Mouse (Mus musculus) erythroblast, embryonic 14.5 days (primary cell): ENCODE results near the gene Znfx1. TPM values are rescaled to one million over a fixed set of nuclear protein-coding genes. Genes with fewer than 3 reads are reported as not detected.

ENCODE experiments used
- H3K27me3 ChIP-seq: 2 replicates; pipeline ENCODE4 v1.6.1; 2012; ENCODE audit warnings: inconsistent platforms; ENCODE audit not compliant: control insufficient read depth
- H3K36me3 ChIP-seq: 2 replicates; pipeline ENCODE4 v1.6.1; 2012; ENCODE audit warnings: mild to moderate bottlenecking, inconsistent platforms; ENCODE audit not compliant: control insufficient read depth
- H3K4me1 ChIP-seq: 2 replicates; pipeline ENCODE4 v1.6.1; 2012; ENCODE audit warnings: inconsistent platforms; ENCODE audit not compliant: control insufficient read depth
- H3K4me3 ChIP-seq: replicated peaks from 2 replicates; pipeline ENCODE3; 2012; ENCODE audit warnings: moderate library complexity, mild to moderate bottlenecking, inconsistent platforms
- H3K9me3 ChIP-seq: 2 replicates; pipeline ENCODE4 v1.6.1; 2012; ENCODE audit warnings: low read length, inconsistent platforms, mixed read lengths; ENCODE audit not compliant: control insufficient read depth
- GATA1 ChIP-seq: IDR thresholded peaks from 2 replicates; pipeline ENCODE4 v1.6.1; 2012; ENCODE audit warnings: low read length, inconsistent platforms, mixed read lengths
- TAL1 ChIP-seq: IDR thresholded peaks from 3 replicates; pipeline ENCODE4 v1.6.1; 2012; ENCODE audit warnings: low read length, inconsistent platforms, mixed read lengths
- polyA plus RNA-seq: library from polyadenylated mRNA; stranded (reverse); fragments of >175 nt; gene quantifications from 2 replicates; pipeline ENCODE4 v1.2.3, GENCODE M21; 2012

Gene Znfx1
- polyA plus RNA-seq, 1 experiment: 1.1 TPM

DNA sequence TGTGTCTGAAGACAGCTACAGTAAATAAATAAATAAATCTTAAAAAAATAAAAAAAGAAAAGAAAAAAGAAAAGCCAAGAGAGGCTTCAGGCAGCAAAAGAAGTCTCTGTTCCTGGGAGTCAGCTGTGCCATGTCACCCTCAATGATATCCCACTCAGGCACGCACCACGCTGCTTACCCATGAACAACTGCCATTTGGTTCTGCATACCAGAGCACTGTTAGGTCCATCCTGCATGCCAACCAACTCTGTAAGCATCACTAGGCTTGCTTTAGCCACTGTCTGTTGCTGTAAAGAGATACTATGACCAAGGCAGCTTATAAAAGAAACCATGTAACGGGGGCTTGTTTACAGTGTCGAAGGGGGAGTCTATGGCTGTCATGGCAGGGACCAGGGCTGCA, 13.5 kb upstream of the Znfx1 start:
- Histone ChIP-seq H3K4me1 (peaks cover 11% of the 10 kb centered on the region), H3K9me3 (peaks cover 6% of the 10 kb centered on the region), H3K36me3 (no peaks in the 10 kb centered on the region), H3K27me3 (no peaks in the 10 kb centered on the region; the same call in none of the 2 replicates), H3K4me3 (no peak overlapping the region)
- TF ChIP-seq GATA1 (no peak), TAL1 (no peak)

- Histone ChIP-seq H3K27me3 (peaks cover 6% of the 10 kb centered on the region), H3K9me3 (peaks cover 6% of the 10 kb centered on the region), H3K4me3 (no peak overlapping the region), H3K36me3 (no peaks in the 10 kb centered on the region), H3K4me1 (peaks cover 25% of the 10 kb centered on the region)
- TF ChIP-seq TAL1: no peak
- no peak for TF ChIP-seq GATA1
Observed at GRCm38 (mm10) chr2:167074587-167074986, 11.8 kb upstream of the Znfx1 start.

GRCm38 (mm10) chr2:167071641-167072601, 9.1 kb upstream of the Znfx1 start:
- no peak for TF ChIP-seq TAL1
- 0 out of 2 replicates have a peak, but pooled peaks have one; percentile 20 for TF ChIP-seq GATA1
- Histone ChIP-seq H3K27me3 (peaks cover 6% of the 10 kb centered on the region), H3K36me3 (peaks cover 7% of the 10 kb centered on the region), H3K4me3 (peak overlapping the region; percentile 61), H3K9me3 (peaks cover 6% of the 10 kb centered on the region), H3K4me1 (peaks cover 34% of the 10 kb centered on the region)

DNA sequence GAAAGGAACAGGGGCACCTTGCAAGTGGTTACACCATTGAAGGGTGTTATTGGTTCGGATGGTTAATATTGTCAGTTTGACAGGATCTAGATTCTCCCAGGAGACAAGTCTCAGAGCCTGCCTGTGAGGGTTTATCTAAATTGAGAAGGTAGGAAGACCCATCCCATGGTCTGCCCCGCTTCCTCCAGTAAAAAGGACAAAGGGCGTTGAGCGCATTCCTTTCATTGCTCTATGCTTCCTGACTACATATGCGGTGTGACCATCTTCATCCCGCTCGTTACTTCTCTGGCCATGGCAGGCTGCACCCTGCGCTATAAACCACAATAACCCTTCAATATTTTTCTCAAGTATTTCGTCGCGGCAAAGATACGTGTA, 8.4 kb upstream of the Znfx1 start:
- no peak for TF ChIP-seq GATA1
- no peak for TF ChIP-seq TAL1
- H3K4me3 ChIP-seq: peak overlapping the region; percentile 61
- peaks cover 14% of the 10 kb centered on the region for H3K36me3 ChIP-seq
- H3K9me3 ChIP-seq: peaks cover 6% of the 10 kb centered on the region
- H3K4me1 ChIP-seq: peaks cover 39% of the 10 kb centered on the region
- H3K27me3 ChIP-seq: peaks cover 6% of the 10 kb centered on the region

GRCm38 (mm10) chr2:167070341-167070740, 7.5 kb upstream of the Znfx1 start:
- no peak overlapping the region for H3K4me3 ChIP-seq
- TF ChIP-seq TAL1: no peak
- no peak for TF ChIP-seq GATA1
- peaks cover 6% of the 10 kb centered on the region for H3K27me3 ChIP-seq
- peaks cover 23% of the 10 kb centered on the region for H3K36me3 ChIP-seq
- H3K9me3 ChIP-seq: peaks cover 6% of the 10 kb centered on the region
- peaks cover 48% of the 10 kb centered on the region for H3K4me1 ChIP-seq

DNA sequence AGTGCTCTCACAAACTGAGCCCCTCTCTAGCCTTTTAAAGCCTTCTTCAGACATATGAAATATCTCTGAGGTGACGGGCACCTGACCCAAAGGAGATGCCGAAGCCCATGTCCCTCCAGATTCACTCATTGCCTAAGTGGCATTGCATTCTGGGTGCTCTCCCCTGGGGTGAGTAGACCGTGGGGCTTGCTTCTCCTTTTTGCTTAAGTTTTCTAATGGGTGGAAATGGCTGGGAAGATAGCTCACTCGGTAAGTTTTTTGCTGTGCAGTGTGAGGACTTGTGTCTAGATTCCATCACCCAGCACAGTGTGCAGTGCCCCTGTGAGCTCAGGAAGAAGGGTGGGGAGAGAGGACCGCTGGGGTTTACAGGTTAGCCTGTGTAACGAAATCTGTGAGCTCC, 4.8 kb upstream of the Znfx1 start:
- H3K36me3 ChIP-seq: peaks cover 43% of the 10 kb centered on the region
- peaks cover 64% of the 10 kb centered on the region for H3K4me1 ChIP-seq

DNA sequence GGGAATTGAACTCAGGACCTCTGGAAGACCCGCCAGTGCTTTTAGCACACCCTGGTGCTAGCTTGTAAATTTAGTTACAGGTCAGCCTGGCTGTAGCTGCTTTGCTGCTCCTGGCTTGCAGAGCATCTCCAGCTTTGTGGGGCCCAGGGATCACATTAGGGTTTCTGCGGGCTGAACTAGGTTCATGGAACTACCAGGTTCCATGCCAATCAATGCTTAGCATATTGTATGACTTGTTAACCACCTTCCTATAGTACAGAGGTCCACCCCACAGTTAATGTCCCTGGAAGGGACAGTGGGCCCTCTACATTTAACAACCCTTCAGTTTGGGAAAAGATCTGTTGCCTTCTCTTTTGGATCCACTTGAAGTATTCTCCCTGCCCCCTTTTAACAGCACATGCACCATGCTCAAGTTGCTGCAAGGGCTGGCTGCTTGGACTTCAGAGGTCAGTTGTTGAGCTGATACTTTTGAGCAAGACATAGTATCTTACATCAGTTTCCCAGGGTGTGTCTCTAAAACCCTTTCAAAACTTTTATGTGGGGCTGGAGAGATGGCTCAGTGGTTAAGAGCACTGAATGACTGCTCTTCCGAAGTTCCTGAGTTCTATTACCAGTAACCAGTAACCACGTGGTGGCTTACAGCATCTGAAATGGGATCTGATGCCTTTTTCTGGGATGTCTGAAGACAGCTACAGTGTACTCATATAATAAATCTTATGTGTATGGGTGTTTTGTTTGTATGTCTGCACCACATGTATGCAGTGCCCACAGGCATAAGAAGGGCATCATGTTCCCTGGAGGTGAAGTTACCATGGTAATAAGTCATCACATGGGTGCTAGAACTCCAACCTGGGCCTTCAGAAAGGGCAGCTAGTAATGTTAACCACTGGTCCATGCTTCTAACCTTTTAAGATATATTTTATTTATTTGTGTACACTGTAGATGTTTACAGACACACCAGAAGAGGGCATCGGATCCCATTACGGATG, 4.0 kb upstream of the Znfx1 start:
- Histone ChIP-seq H3K36me3 (peaks cover 43% of the 10 kb centered on the region), H3K9me3 (no peaks in the 10 kb centered on the region), H3K4me3 (no peak overlapping the region), H3K27me3 (peaks cover 6% of the 10 kb centered on the region), H3K4me1 (peaks cover 59% of the 10 kb centered on the region)
- no peak for TF ChIP-seq GATA1
- TF ChIP-seq TAL1: no peak

More for the DNA sequence above, 4.8 kb upstream of the Znfx1 start:
- TF ChIP-seq TAL1 (no peak), GATA1 (no peak)
- Histone ChIP-seq H3K9me3 (no peaks in the 10 kb centered on the region), H3K4me3 (no peak overlapping the region), H3K27me3 (peaks cover 6% of the 10 kb centered on the region)

GRCm38 (mm10) chr2:167066031-167066430, 3.2 kb upstream of the Znfx1 start:
- Histone ChIP-seq H3K27me3 (peaks cover 6% of the 10 kb centered on the region), H3K9me3 (no peaks in the 10 kb centered on the region), H3K36me3 (peaks cover 50% of the 10 kb centered on the region), H3K4me3 (peak overlapping the region; percentile 14), H3K4me1 (peaks cover 59% of the 10 kb centered on the region)
- no peak for TF ChIP-seq GATA1
- no peak for TF ChIP-seq TAL1
